Mouse (Mus musculus) ovary, adult 18-20 months (tissue): ENCODE measurements around the gene 1700092M07Rik.
A peak's percentile ranks its signal among the peaks of the same experiment; 100 is the strongest.
"Not testable (repeated sequence)": the region's sequence is repeated elsewhere in the genome, so short reads cannot be mapped to it uniquely, and the experiment has no call there.

Source experiments
- DNase-seq: peaks from one replicate; pipeline ENCODE4 v3.0.0; 2022; ENCODE audit warnings: low spot score, mixed read lengths

The 1700092M07Rik gene

GRCm38 (mm10) chr19:8716767-8717475 lies 23.6 kb upstream of the 1700092M07Rik start:
- no peak for DNase-seq

- no peak for DNase-seq
Measured at GRCm38 (mm10) chr19:8718357-8718756, 22.2 kb upstream of the 1700092M07Rik start.

- not testable (repeated sequence) for DNase-seq
Measured at GRCm38 (mm10) chr19:8719037-8719436, 21.5 kb upstream of the 1700092M07Rik start.

GRCm38 (mm10) chr19:8721378-8721777 lies 19.1 kb upstream of the 1700092M07Rik start:
- no peak for DNase-seq

- no peak for DNase-seq
Measured at GRCm38 (mm10) chr19:8722021-8722420, 18.5 kb upstream of the 1700092M07Rik start.

GRCm38 (mm10) chr19:8722559-8722906 lies 18.0 kb upstream of the 1700092M07Rik start:
- DNase-seq, result no peak

- peak; percentile 96 for DNase-seq
Measured at GRCm38 (mm10) chr19:8722907-8723573, 17.5 kb upstream of the 1700092M07Rik start, which contains the start of gene Slc3a2. TSS of gene Slc3a2 (minus strand) at chr19:8723369.

GRCm38 (mm10) chr19:8723574-8724346 lies 16.8 kb upstream of the 1700092M07Rik start:
- no peak for DNase-seq

- no peak for DNase-seq
Measured at GRCm38 (mm10) chr19:8724392-8724791, 16.1 kb upstream of the 1700092M07Rik start.

- no peak for DNase-seq
Measured at GRCm38 (mm10) chr19:8725081-8725613, 15.4 kb upstream of the 1700092M07Rik start.

GRCm38 (mm10) chr19:8726609-8727390 lies 13.7 kb upstream of the 1700092M07Rik start:
- no peak for DNase-seq

GRCm38 (mm10) chr19:8727495-8728114 lies 12.9 kb upstream of the 1700092M07Rik start:
- no peak for DNase-seq

GRCm38 (mm10) chr19:8728335-8729099 lies 12.0 kb upstream of the 1700092M07Rik start:
- not testable (repeated sequence) for DNase-seq

GRCm38 (mm10) chr19:8734334-8734733 lies 6.2 kb upstream of the 1700092M07Rik start:
- no peak for DNase-seq

GRCm38 (mm10) chr19:8735389-8736159 lies 4.9 kb upstream of the 1700092M07Rik start, which contains the start of gene Wdr74:
TSS of gene Wdr74 (plus strand) at chr19:8735827.
- DNase-seq, result peak; percentile 80

GRCm38 (mm10) chr19:8736160-8736467 lies 4.4 kb upstream of the 1700092M07Rik start:
- DNase-seq, result no peak

- DNase-seq, result no peak
Measured at GRCm38 (mm10) chr19:8738911-8739310, 1.6 kb upstream of the 1700092M07Rik start.

- no peak for DNase-seq
Measured at GRCm38 (mm10) chr19:8739646-8740045, 872 bp upstream of the 1700092M07Rik start.

GRCm38 (mm10) chr19:8741243-8741869 lies 838 bp downstream of the 1700092M07Rik start, which contains the start of gene Stx5a:
TSS of gene Stx5a (plus strand) at chr19:8741413.
- DNase-seq, result peak; percentile 95
